Mouse (Mus musculus) embryonic facial prominence, embryonic 12.5 days (tissue): ENCODE results near the gene Pald1. TPM values are rescaled to one million over a fixed set of nuclear protein-coding genes. Genes with fewer than 3 reads are reported as not detected.

Source experiments
- ATAC-seq: fragments of 200-750 bp; cut with Nextera tagmentation; 2 replicates; pipeline ENCODE4 v1.8.0; 2017; ENCODE audit not compliant: insufficient number of reproducible peaks, insufficient read depth, low FRiP score, low TSS enrichment
- H3K27ac ChIP-seq: fragments of 300-500 bp; sonication (generic); 2 replicates; pipeline ENCODE4 v1.5.1; 2016; ENCODE audit warnings: mild to moderate bottlenecking
- H3K27me3 ChIP-seq: fragments of 300-500 bp; sonication (generic); 2 replicates; pipeline ENCODE4 v1.6.1; 2016; ENCODE audit warnings: mild to moderate bottlenecking, moderate library complexity
- H3K36me3 ChIP-seq: fragments of 300-500 bp; sonication (generic); 2 replicates; pipeline ENCODE4 v1.6.1; 2016; ENCODE audit warnings: mild to moderate bottlenecking
- H3K4me1 ChIP-seq: fragments of 300-500 bp; sonication (generic); 2 replicates; pipeline ENCODE4 v1.6.1; 2016
- H3K4me2 ChIP-seq: fragments of 300-500 bp; sonication (generic); replicated peaks from 2 replicates; pipeline ENCODE4 v1.6.1; 2016; ENCODE audit warnings: mild to moderate bottlenecking, moderate library complexity
- H3K4me3 ChIP-seq: fragments of 300-500 bp; sonication (generic); 2 replicates; pipeline ENCODE4 v1.5.1; 2016; ENCODE audit warnings: mild to moderate bottlenecking
- H3K9ac ChIP-seq: fragments of 300-500 bp; sonication (generic); 2 replicates; pipeline ENCODE4 v1.6.1; 2016; ENCODE audit warnings: mild to moderate bottlenecking, moderate library complexity
- H3K9me3 ChIP-seq: fragments of 300-500 bp; sonication (generic); 2 replicates; pipeline ENCODE4 v1.6.1; 2016; ENCODE audit warnings: mild to moderate bottlenecking, moderate library complexity
- WGBS: fragments of 180-500 bp; shearing (Covaris S2); methylation state at CpG from one replicate; pipeline ENCODE4 v1.1.7; 2016; 5-methylcytosine and 5-hydroxymethylcytosine counted together
- polyA plus RNA-seq: library from polyadenylated mRNA; unstranded; fragments of >200 nt; fragmentation: Nextera tagmentation; extraction: Ambion mirVana; gene quantifications from 2 replicates; pipeline ENCODE4 v1.2.1, GENCODE M21; 2016

Pald1 gene
- polyA plus RNA-seq, 1 experiment from 2014 or later, result 28.6 TPM

DNA sequence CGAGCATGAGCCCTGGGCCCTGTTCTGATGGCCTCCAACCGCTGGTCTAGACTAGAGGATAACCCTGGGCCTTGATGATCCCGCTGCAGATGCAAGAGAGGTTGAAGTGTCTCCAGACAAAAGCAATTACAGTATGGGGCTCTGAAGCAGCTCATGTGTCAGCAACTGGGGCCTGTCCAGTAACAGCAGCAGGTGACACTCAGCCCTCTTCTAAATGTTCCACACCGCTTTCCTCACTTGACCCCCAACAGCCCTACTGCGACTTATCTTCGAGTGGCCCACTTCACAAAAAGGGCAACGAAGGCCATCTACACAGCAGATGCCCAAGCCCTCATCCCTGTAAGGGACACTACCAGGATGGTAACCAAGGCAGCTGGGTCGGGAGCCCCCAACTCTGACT is 38.2 kb downstream of the Pald1 start:
- no peak for ATAC-seq
- Histone ChIP-seq H3K9me3 (peaks cover 3% of the 10 kb centered on the region; the same call in 1 of the 2 replicates), H3K36me3 (peaks cover 24% of the 10 kb centered on the region), H3K4me1 (peaks cover 9% of the 10 kb centered on the region; the same call in 1 of the 2 replicates), H3K4me3 (no peak overlapping the region), H3K9ac (no peak overlapping the region), H3K4me2 (no peak overlapping the region), H3K27ac (no peak overlapping the region), H3K27me3 (no peaks in the 10 kb centered on the region)
- WGBS, result 83% methylated on average over 8 of the region's 8 CpGs

DNA sequence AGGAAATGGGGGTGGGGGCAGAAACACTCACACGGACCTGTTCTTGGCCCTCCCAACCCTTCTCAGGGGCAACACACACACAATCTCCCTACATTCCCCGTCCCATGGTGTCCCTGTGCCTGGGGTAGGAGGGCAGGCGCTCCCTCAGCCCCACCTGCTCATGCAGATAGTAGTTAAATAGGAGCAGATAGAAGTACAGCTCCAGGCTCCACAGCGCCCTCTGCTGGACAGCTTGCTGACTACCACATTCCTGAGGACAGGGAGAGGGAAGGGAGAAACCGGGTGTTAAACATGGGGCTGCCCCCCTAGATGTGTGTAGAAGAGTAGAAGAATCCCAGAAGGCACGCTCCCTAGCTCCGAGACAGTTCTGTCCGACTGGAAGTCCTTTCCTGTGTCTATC is 39.4 kb downstream of the Pald1 start:
- H3K36me3 ChIP-seq, result peaks cover 12% of the 10 kb centered on the region; the same call in 1 of the 2 replicates
- ATAC-seq, result no peak

DNA sequence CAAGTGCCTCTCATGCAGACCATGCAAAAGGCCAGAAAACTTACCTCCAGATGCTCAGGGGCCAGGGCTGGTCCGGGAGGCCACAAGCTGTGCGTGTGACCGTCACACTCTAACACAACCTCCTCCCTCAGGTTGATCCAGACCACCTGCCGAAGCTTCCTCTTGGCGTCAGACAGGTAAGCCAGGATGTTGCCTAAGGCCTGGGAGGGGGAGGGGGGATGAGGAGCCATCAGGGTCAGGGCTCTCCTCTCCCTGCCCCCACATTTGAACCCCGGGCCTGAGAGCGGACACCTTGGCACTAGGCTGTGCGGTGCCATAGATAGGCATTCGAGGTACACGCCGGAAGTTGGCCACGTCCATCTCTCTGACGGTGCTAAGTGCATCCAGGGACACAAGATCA is 40.6 kb downstream of the Pald1 start:
- no peak for ATAC-seq
- Histone ChIP-seq H3K27me3 (no peaks in the 10 kb centered on the region), H3K4me3 (no peak overlapping the region), H3K9me3 (no peaks in the 10 kb centered on the region), H3K4me2 (no peak overlapping the region), H3K9ac (no peak overlapping the region), H3K27ac (no peak overlapping the region), H3K4me1 (peaks cover 9% of the 10 kb centered on the region; the same call in 1 of the 2 replicates), H3K36me3 (0 out of 2 replicates have a peak, but pooled peaks cover 12% of the 10 kb centered on the region)
- WGBS, result 87% methylated on average over 13 of the region's 13 CpGs

More for the DNA sequence above, 39.4 kb downstream of the Pald1 start:
- Histone ChIP-seq H3K27me3 (no peaks in the 10 kb centered on the region), H3K9me3 (no peaks in the 10 kb centered on the region), H3K4me3 (no peak overlapping the region), H3K4me2 (no peak overlapping the region), H3K27ac (no peak overlapping the region), H3K9ac (no peak overlapping the region), H3K4me1 (peaks cover 9% of the 10 kb centered on the region; the same call in 1 of the 2 replicates)
- 61% methylated on average over 8 of the region's 8 CpGs for WGBS

DNA sequence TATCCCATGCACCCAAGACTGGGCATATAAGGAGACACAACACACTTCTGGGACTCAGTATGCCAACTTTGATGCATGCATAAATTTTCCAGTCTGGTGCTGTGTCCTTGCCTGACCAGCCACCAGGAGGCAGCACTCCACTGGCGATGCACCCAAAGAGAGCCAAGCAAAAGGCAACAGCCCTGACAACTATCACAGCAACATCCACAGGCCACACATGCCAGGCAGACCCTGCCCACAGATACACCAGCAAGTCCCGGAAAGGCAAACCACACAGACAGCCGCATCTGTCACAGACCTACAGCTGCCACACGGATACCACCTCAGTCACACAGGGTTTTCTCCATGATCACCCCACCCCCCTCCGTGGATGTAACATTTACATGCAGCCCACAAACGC is 41.8 kb downstream of the Pald1 start:
- Histone ChIP-seq H3K27me3 (no peaks in the 10 kb centered on the region), H3K4me1 (peaks cover 4% of the 10 kb centered on the region; the same call in 1 of the 2 replicates), H3K36me3 (0 out of 2 replicates have a peak, but pooled peaks cover 14% of the 10 kb centered on the region), H3K4me3 (no peak overlapping the region), H3K9ac (no peak overlapping the region), H3K4me2 (no peak overlapping the region), H3K27ac (no peak overlapping the region), H3K9me3 (no peaks in the 10 kb centered on the region)
- no peak for ATAC-seq
- WGBS, result 66% methylated on average over 6 of the region's 6 CpGs

DNA sequence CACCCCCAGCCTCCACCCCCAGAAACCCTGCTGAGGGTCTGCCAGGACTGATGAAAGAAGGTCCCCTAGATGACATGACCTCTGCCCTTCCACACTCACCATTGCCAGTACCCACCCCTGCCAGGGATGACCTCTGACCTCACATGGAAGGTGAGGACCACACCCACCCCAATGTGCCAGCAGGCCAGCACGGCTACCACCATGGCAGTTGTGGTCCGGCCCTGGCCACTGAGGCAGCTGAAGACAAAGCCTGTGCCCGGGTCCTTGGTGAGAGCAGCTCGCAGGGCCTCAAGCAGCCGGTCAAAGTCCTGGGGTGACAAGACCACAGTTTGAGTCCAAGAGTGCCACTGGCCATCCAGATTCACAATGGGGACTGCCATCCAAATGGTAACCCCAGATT is 42.3 kb downstream of the Pald1 start:
- ATAC-seq, result no peak
- peaks cover under 1% of the 10 kb centered on the region; the same call in 1 of the 2 replicates for H3K4me1 ChIP-seq
- H3K27ac ChIP-seq, result no peak overlapping the region
- H3K4me3 ChIP-seq, result no peak overlapping the region
- no peaks in the 10 kb centered on the region for H3K27me3 ChIP-seq
- H3K9ac ChIP-seq, result no peak overlapping the region
- H3K4me2 ChIP-seq, result no peak overlapping the region
- 93% methylated on average over 5 of the region's 5 CpGs for WGBS
- H3K36me3 ChIP-seq, result 0 out of 2 replicates have a peak, but pooled peaks cover 14% of the 10 kb centered on the region
- no peaks in the 10 kb centered on the region for H3K9me3 ChIP-seq

DNA sequence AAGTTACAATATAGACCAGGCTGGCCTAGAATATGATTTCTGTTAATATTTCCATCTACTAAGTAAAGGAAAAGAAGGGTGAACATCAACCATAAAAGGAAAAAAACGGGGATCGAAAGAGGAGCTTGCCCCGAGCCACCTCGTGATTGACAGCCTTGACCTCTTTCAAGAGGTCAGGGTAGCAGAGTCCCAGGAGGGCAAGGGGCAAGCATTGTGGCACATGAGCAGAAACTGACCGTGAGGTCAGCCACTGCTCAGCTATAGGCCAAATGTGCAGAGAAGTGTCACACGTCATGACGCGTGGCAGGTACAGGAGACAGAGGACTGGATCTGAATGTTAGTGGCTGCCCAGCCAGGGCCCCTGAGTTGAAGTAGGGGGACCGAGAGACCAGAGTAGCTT is 43.1 kb downstream of the Pald1 start:
- 43% methylated on average over 9 of the region's 9 CpGs for WGBS

DNA sequence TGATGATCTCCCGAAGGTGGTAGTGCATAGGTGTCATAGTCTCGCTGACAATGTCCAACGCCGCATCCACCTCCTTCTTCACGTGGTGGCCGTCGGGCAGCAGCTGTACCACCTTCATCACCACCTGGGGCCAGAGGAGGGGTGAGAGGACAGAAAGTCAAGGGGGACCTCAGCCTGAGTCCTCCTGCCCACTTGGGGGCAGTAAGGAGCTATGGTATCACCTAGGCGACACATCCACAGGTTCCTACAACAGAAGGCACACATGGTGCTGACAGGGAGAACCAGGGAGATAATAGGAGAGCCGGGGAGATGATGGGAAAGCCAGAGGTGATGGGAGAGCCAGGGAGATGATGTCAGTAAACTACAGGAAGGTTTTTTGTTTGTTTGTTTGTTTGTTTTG is 44.1 kb downstream of the Pald1 start:
- Histone ChIP-seq H3K4me1 (no peaks in the 10 kb centered on the region), H3K27me3 (no peaks in the 10 kb centered on the region), H3K9me3 (no peaks in the 10 kb centered on the region), H3K9ac (no peak overlapping the region), H3K4me2 (no peak overlapping the region), H3K36me3 (0 out of 2 replicates have a peak, but pooled peaks cover 8% of the 10 kb centered on the region), H3K4me3 (no peak overlapping the region), H3K27ac (no peak overlapping the region)
- WGBS, result 86% methylated on average over 9 of the region's 9 CpGs
- ATAC-seq, result no peak

More for the DNA sequence above, 43.1 kb downstream of the Pald1 start:
- H3K27me3 ChIP-seq, result no peaks in the 10 kb centered on the region
- H3K27ac ChIP-seq, result no peak overlapping the region
- 0 out of 2 replicates have a peak, but pooled peaks cover 14% of the 10 kb centered on the region for H3K36me3 ChIP-seq
- H3K4me1 ChIP-seq, result no peaks in the 10 kb centered on the region
- no peak overlapping the region for H3K9ac ChIP-seq
- H3K4me3 ChIP-seq, result no peak overlapping the region
- H3K9me3 ChIP-seq, result no peaks in the 10 kb centered on the region
- ATAC-seq, result no peak
- H3K4me2 ChIP-seq, result no peak overlapping the region

DNA sequence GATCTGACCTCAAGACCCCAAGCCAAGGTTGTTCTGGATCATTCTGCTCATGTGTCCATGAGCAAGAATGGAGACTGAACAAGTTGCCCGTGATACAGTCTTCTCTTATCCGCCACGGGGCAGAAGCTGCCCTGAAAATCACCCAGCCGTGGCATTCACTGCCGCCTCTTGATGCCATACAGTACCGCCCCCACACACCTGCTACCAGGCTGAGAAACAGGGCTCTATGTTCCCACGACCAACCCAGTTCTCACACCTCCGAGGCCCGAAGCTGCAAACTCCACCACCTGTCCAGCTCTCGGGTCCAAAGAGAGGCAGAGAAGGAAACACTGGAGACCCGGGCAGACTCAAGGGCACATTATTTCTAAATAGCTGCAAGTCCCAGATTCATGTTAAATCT is 45.7 kb downstream of the Pald1 start:
- ATAC-seq, result no peak
- H3K9me3 ChIP-seq, result no peaks in the 10 kb centered on the region
- 0 out of 2 replicates have a peak, but pooled peaks cover 13% of the 10 kb centered on the region for H3K36me3 ChIP-seq
- WGBS, result 88% methylated on average over 11 of the region's 11 CpGs
- H3K27ac ChIP-seq, result no peak overlapping the region
- H3K4me1 ChIP-seq, result no peaks in the 10 kb centered on the region
- H3K27me3 ChIP-seq, result no peaks in the 10 kb centered on the region
- H3K9ac ChIP-seq, result no peak overlapping the region
- H3K4me3 ChIP-seq, result no peak overlapping the region
- H3K4me2 ChIP-seq, result no peak overlapping the region

DNA sequence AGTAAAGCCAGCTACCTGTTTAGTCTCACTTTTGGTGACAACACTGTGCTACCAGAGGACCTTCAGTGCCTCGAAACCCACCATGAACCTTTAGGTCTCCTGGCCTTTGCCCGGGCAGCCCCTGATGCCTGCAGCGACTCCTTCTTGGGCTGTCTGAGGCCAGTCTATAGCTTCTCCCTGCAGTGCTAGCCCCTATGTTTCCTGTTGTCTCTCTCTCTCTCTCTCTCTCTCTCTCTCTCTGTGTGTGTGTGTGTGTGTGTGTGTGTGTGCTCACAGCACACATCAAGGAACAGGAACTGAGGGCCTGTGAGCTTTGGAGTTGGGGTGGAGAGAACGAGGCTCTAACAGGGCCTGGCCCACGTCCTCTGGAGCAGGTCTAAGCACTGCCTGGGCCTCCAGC is 46.7 kb downstream of the Pald1 start:
- H3K4me1 ChIP-seq, result no peaks in the 10 kb centered on the region
- 75% methylated on average over 5 of the region's 5 CpGs for WGBS
- H3K27me3 ChIP-seq, result no peaks in the 10 kb centered on the region
- H3K4me3 ChIP-seq, result no peak overlapping the region
- H3K9me3 ChIP-seq, result no peaks in the 10 kb centered on the region
- 0 out of 2 replicates have a peak, but pooled peaks cover 8% of the 10 kb centered on the region for H3K36me3 ChIP-seq
- no peak overlapping the region for H3K4me2 ChIP-seq
- H3K9ac ChIP-seq, result no peak overlapping the region
- ATAC-seq, result no peak
- H3K27ac ChIP-seq, result no peak overlapping the region

DNA sequence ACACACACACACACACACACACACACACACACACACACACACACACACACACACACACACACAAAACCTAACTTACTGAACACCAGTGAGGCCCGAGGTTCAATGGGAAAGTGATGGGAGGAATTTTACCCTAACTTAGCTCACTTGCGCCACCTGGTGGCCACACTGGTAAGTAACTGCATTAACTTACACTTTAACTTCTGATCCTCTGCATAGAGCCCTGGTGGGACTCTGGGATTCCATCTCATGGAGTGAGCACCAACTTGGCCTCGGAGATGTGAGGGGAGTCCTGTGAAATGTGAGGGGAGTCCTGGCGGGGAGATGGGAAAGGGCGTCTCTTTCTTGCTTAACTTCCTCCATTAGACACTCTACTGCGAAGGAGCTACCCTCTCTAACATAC is 47.2 kb downstream of the Pald1 start:
- Histone ChIP-seq H3K4me2 (no peak overlapping the region), H3K4me1 (no peaks in the 10 kb centered on the region), H3K4me3 (no peak overlapping the region), H3K27me3 (no peaks in the 10 kb centered on the region), H3K9ac (no peak overlapping the region), H3K27ac (no peak overlapping the region), H3K9me3 (no peaks in the 10 kb centered on the region), H3K36me3 (0 out of 2 replicates have a peak, but pooled peaks cover 8% of the 10 kb centered on the region)
- 23% methylated on average over 6 of the region's 6 CpGs for WGBS
- 0 out of 2 replicates have a peak, but pooled peaks have one; percentile 41 for ATAC-seq

DNA sequence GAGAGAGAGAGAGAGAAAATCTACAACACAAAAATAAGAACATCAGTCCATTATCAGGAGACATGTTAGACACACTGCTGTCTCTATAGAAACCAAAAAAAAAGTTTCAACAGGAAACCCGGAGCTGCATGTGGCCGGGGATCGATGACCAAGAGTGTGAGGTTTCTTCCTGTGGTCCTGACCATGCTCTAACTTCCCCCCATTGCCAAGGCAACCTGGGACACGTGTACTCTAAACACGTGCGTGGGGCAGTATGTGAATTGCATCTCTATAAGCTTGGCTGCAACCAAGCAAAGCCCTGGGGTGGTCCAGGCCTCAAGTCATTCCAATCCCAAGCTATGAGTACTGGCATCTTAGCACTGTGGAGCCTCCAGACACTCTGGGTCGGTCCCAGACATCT is 48.8 kb downstream of the Pald1 start:
- Histone ChIP-seq H3K4me2 (no peak overlapping the region), H3K4me3 (no peak overlapping the region), H3K4me1 (no peaks in the 10 kb centered on the region), H3K27ac (no peak overlapping the region), H3K9ac (no peak overlapping the region), H3K36me3 (0 out of 2 replicates have a peak, but pooled peaks cover 8% of the 10 kb centered on the region), H3K27me3 (0 out of 2 replicates have a peak, but pooled peaks cover 3% of the 10 kb centered on the region), H3K9me3 (no peaks in the 10 kb centered on the region)
- WGBS, result 60% methylated on average over 7 of the region's 7 CpGs
- no peak for ATAC-seq

DNA sequence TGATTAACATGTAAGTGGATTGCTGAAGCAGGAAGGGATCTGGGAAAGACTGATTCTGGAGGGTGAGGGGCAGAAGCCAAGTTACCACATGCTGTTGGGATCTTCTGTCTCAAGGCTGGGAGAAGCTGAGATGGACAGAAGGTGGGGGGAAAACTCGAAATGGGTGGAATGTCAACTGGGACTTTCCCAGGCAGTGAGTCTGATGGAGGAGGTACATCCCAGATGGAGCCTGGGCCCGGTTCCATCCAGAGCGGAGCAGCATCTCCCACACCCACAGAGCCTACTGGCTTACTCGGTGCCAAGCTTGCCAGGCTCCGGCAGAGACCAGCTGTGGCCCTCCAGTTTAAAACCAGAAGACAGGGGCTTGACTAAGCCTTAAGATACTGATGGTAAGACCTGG is 52.3 kb downstream of the Pald1 start:
- WGBS, result 87% methylated on average over 5 of the region's 5 CpGs
- H3K4me2 ChIP-seq, result no peak overlapping the region
- H3K27me3 ChIP-seq, result 0 out of 2 replicates have a peak, but pooled peaks cover 3% of the 10 kb centered on the region
- no peak overlapping the region for H3K27ac ChIP-seq
- no peak for ATAC-seq
- no peaks in the 10 kb centered on the region for H3K9me3 ChIP-seq
- 0 out of 2 replicates have a peak, but pooled peaks cover 5% of the 10 kb centered on the region for H3K36me3 ChIP-seq
- H3K9ac ChIP-seq, result no peak overlapping the region
- peaks cover 10% of the 10 kb centered on the region; the same call in 1 of the 2 replicates for H3K4me1 ChIP-seq
- no peak overlapping the region for H3K4me3 ChIP-seq
